Mouse (Mus musculus) lung, adult 18-20 months (tissue): Measurements from ENCODE around the gene Ucn.

Source experiments
- DNase-seq, 2 experiments: peaks; one replicate each; pipeline ENCODE4 v3.0.0; 2022; ENCODE audit warnings: mixed read lengths in 2 of 2

Ucn gene

GRCm38 (mm10) chr5:31108000-31108490, 30.6 kb downstream of the Ucn start, which contains the start of gene Slc30a3:
Slc30a3 (minus strand) TSS chr5:31108237.
- no peak for DNase-seq

- no peak for DNase-seq
These were observed 32.8 kb downstream of the Ucn start, which contains the start of gene Dnajc5g for GRCm38 (mm10) chr5:31105814-31106335. Dnajc5g (plus strand) TSS chr5:31106285.

GRCm38 (mm10) chr5:31095711-31096480, 42.7 kb downstream of the Ucn start:
- no peak for DNase-seq

GRCm38 (mm10) chr5:31094799-31095691, 43.6 kb downstream of the Ucn start:
- DNase-seq, result peak; percentile 74 to 80

GRCm38 (mm10) chr5:31094100-31094798, 44.4 kb downstream of the Ucn start:
- no peak for DNase-seq

GRCm38 (mm10) chr5:31093151-31094041, 45.2 kb downstream of the Ucn start:
- peak; percentile 39 to 45 for DNase-seq

GRCm38 (mm10) chr5:31092231-31092975, 46.2 kb downstream of the Ucn start:
- DNase-seq, result no peak
